Mouse (Mus musculus): ENCODE measurements at regions not wholly inside any gene's neighbourhood (a gene's known extent, or its start where the extent isn't known, plus 50 kb on each side); places are given as distances from the start of the nearest gene placed in this dataset.
"Not testable (repeated sequence)": the region's sequence is repeated elsewhere in the genome, so short reads cannot be mapped to it uniquely, and the experiment has no call there.

DNA sequence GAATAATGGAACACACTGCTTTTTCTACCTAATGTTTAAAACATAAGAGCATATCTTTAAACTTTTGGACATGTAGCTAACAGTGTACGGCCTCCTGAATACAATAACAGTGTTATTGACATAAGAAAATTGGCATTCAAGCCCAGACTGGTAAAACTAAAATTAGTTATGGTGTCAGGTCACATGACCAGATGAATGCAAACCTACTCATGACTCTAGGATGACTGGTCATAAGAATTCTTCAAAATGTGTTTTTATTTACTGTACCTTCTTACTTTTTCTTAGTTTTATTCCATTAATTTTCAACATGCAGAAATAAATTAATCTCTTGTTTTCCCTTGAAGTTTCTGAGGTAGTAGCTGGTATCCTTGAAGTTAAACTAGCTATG is 404.4 kb upstream of the Npsr1 start:
- ATAC-seq (ENCODE audit: insufficient read depth): no peak
- Histone ChIP-seq H3K27ac (no peak overlapping the region), H3K4me2 (ENCODE audit: low read depth) (no peak overlapping the region), H3K4me3 (ENCODE audit: insufficient read depth in 1 of 2, low read depth in 2 of 2, low read length in 2 of 2) (no peak overlapping the region), H3K36me3 (replicated peaks; ENCODE audit: control insufficient read depth, insufficient read depth, low read depth) (no peaks in the 10 kb centered on the region), H3K9ac (replicated peaks) (no peak overlapping the region), H3K9me3 (ENCODE audit: control insufficient read depth, low read length) (no peaks in the 10 kb centered on the region), H3K27me3 (ENCODE audit: control insufficient read depth, insufficient read depth, low read length) (no peaks in the 10 kb centered on the region), H3K4me1 (replicated peaks; ENCODE audit: control insufficient read depth in 2 of 2, insufficient read depth in 2 of 2, low read length in 1 of 2) (no peaks in the 10 kb centered on the region)
- no peak for TF ChIP-seq CTCF (IDR thresholded peaks at IDR 0.05; ENCODE audit: low read depth)
- 40% methylated on average over 1 of the region's 1 CpGs for WGBS (ENCODE audit: insufficient replicate concordance)
- DNase-seq (ENCODE audit: low read depth in 3 of 3, low spot score in 3 of 3): no peak

DNA sequence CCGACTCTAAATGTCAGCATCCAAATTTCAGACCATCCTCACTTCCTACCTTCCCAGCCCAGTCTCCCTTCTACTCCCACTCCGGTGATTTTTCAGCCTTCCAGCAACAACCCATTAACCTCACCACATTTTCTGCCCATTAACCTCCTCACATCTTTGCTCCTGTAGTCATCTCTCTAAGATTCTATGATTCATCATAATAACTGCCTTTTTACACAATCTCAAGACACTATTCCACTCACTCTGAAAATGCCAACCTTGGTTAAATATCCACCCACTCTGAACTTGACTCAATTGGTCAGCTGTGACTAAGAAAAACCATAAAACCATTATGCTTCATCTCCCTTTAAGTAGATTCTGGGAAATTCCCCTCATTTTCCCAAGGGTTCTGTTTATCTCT is 403.3 kb upstream of the Npsr1 start:
- WGBS (ENCODE audit: insufficient replicate concordance): 53% methylated on average over 2 of the region's 2 CpGs
- no peaks in the 10 kb centered on the region for H3K4me1 ChIP-seq (replicated peaks; ENCODE audit: control insufficient read depth in 2 of 2, insufficient read depth in 2 of 2, low read length in 1 of 2)
- no peak overlapping the region for H3K4me3 ChIP-seq (ENCODE audit: insufficient read depth in 1 of 2, low read depth in 2 of 2, low read length in 2 of 2)
- TF ChIP-seq EP300 (IDR thresholded peaks at IDR 0.05; ENCODE audit: low read depth) (no peak), CTCF (IDR thresholded peaks at IDR 0.05; ENCODE audit: low read depth) (no peak)
- H3K9me3 ChIP-seq (ENCODE audit: control insufficient read depth, low read length): no peaks in the 10 kb centered on the region
- ATAC-seq (ENCODE audit: insufficient read depth) (no peak), DNase-seq (ENCODE audit: low read depth in 3 of 3, low spot score in 3 of 3) (no peak)
- no peak overlapping the region for H3K27ac ChIP-seq
- no peak overlapping the region for H3K4me2 ChIP-seq (ENCODE audit: low read depth)
- H3K36me3 ChIP-seq (replicated peaks; ENCODE audit: control insufficient read depth, insufficient read depth, low read depth): no peaks in the 10 kb centered on the region
- no peaks in the 10 kb centered on the region for H3K27me3 ChIP-seq (ENCODE audit: control insufficient read depth, insufficient read depth, low read length)
- no peak overlapping the region for H3K9ac ChIP-seq (replicated peaks)

DNA sequence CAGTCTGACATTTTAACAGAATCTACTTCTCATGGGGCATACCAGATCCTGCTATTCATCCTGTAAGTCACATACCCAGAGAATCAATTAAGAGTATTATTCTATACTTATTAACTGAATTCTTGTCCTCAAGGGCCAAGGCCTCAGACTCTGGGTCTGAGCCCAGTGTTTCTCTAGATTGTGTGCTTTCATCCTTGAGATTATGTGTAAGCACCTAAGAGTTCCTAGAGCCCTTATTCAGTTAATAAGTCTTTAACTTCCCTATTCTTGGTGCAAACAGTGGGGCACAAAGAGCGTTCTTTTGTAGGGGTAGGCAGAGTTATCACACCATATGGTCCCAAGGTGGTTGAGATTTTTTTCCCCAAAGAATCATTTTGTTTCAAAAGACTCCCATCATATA is 397.2 kb upstream of the Npsr1 start:
- DNase-seq (ENCODE audit: low read depth in 3 of 3, low spot score in 3 of 3) (no peak), ATAC-seq (ENCODE audit: insufficient read depth) (no peak)
- no peak overlapping the region for H3K27ac ChIP-seq
- TF ChIP-seq EP300 (IDR thresholded peaks at IDR 0.05; ENCODE audit: low read depth) (no peak), CTCF (IDR thresholded peaks at IDR 0.05; ENCODE audit: low read depth) (no peak)
- no peak overlapping the region for H3K4me2 ChIP-seq (ENCODE audit: low read depth)
- no peaks in the 10 kb centered on the region for H3K36me3 ChIP-seq (replicated peaks; ENCODE audit: control insufficient read depth, insufficient read depth, low read depth)
- no peak overlapping the region for H3K9ac ChIP-seq (replicated peaks)
- H3K9me3 ChIP-seq (ENCODE audit: control insufficient read depth, low read length): no peaks in the 10 kb centered on the region
- H3K27me3 ChIP-seq (ENCODE audit: control insufficient read depth, insufficient read depth, low read length): no peaks in the 10 kb centered on the region
- WGBS (ENCODE audit: insufficient replicate concordance): 56% methylated on average over 1 of the region's 1 CpGs
- no peak overlapping the region for H3K4me3 ChIP-seq (ENCODE audit: insufficient read depth in 1 of 2, low read depth in 2 of 2, low read length in 2 of 2)
- no peaks in the 10 kb centered on the region for H3K4me1 ChIP-seq (replicated peaks; ENCODE audit: control insufficient read depth in 2 of 2, insufficient read depth in 2 of 2, low read length in 1 of 2)

DNA sequence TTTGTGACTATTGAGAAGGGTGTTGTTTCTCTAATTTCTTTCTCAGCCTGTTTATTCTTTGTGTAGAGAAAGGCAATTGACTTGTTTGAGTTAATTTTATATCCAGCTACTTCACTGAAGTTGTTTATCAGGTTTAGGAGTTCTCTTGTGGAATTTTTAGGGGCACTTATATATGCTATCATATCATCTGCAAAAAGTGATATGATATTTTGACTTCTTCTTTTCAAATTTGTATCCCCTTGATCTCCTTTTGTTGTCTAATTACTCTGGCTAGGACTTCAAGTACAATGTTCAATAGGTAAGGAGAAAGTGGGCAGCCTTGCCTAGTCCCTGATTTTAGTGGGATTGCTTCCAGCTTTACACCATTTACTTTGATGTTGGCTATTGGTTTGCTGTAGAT is 380.2 kb upstream of the Npsr1 start:
- H3K9ac ChIP-seq (replicated peaks); H3K4me2 ChIP-seq (ENCODE audit: low read depth); ATAC-seq (ENCODE audit: insufficient read depth); H3K4me3 ChIP-seq (ENCODE audit: insufficient read depth in 1 of 2, low read depth in 2 of 2, low read length in 2 of 2); H3K9me3 ChIP-seq (ENCODE audit: control insufficient read depth, low read length); H3K27ac ChIP-seq; H3K4me1 ChIP-seq (replicated peaks; ENCODE audit: control insufficient read depth in 2 of 2, insufficient read depth in 2 of 2, low read length in 1 of 2); DNase-seq (ENCODE audit: low read depth in 3 of 3, low spot score in 3 of 3); H3K36me3 ChIP-seq (replicated peaks; ENCODE audit: control insufficient read depth, insufficient read depth, low read depth); H3K27me3 ChIP-seq (ENCODE audit: control insufficient read depth, insufficient read depth, low read length): not testable (repeated sequence)

DNA sequence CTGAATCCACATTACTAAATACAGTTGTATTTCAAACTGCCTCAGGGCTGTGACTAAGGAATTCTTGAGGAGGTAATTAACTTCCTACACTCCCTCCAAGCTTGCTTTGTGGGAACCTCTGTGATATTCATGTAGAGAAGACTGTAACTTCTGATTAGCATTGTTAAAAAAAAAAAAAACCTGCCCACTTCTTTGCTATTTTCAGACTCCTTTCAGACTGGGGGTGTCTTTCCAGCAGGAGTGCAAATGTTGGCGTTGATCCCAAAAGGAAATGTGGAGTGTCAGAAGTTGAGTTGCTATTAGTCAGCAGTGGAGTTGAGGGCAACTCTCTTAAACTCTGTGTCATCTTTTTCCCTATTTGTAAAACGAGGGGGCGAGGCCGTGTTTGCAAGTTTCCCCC is 369.0 kb upstream of the Npsr1 start:
- no peaks in the 10 kb centered on the region for H3K27me3 ChIP-seq (ENCODE audit: control insufficient read depth, insufficient read depth, low read length)
- DNase-seq (ENCODE audit: low read depth in 3 of 3, low spot score in 3 of 3) (no peak), ATAC-seq (ENCODE audit: insufficient read depth) (no peak)
- no peak overlapping the region for H3K4me2 ChIP-seq (ENCODE audit: low read depth)
- H3K36me3 ChIP-seq (replicated peaks; ENCODE audit: control insufficient read depth, insufficient read depth, low read depth): no peaks in the 10 kb centered on the region
- H3K9me3 ChIP-seq (ENCODE audit: control insufficient read depth, low read length): no peaks in the 10 kb centered on the region
- no peaks in the 10 kb centered on the region for H3K4me1 ChIP-seq (replicated peaks; ENCODE audit: control insufficient read depth in 2 of 2, insufficient read depth in 2 of 2, low read length in 1 of 2)
- no peak overlapping the region for H3K27ac ChIP-seq
- H3K9ac ChIP-seq (replicated peaks): no peak overlapping the region
- no peak overlapping the region for H3K4me3 ChIP-seq (ENCODE audit: insufficient read depth in 1 of 2, low read depth in 2 of 2, low read length in 2 of 2)
- WGBS (ENCODE audit: insufficient replicate concordance): 58% methylated on average over 4 of the region's 4 CpGs
- TF ChIP-seq EP300 (IDR thresholded peaks at IDR 0.05; ENCODE audit: low read depth) (no peak), CTCF (IDR thresholded peaks at IDR 0.05; ENCODE audit: low read depth) (no peak)

DNA sequence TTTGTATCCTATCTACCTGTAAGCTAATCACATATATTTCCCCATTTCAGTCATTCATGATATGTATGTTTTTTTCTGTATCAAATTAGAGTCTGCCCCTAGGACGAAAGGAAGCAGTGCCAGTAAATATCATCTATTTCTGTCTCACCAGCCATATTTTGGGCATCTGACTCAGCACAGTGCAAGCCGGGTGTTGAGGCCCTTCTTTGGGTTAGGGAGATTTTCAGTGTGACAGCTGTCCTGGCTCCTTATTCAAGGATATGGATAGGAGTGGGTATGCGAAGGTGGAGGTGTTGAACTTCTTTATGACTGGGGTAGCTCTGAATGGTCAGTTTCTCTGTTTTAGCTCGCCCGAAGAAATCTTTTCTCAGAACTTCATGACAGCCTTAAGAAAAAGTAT is 345.3 kb upstream of the Npsr1 start:
- Histone ChIP-seq H3K36me3 (replicated peaks; ENCODE audit: control insufficient read depth, insufficient read depth, low read depth) (no peaks in the 10 kb centered on the region), H3K27ac (no peak overlapping the region), H3K4me3 (ENCODE audit: insufficient read depth in 1 of 2, low read depth in 2 of 2, low read length in 2 of 2) (no peak overlapping the region), H3K4me1 (replicated peaks; ENCODE audit: control insufficient read depth in 2 of 2, insufficient read depth in 2 of 2, low read length in 1 of 2) (no peaks in the 10 kb centered on the region), H3K9ac (replicated peaks) (no peak overlapping the region), H3K9me3 (ENCODE audit: control insufficient read depth, low read length) (no peaks in the 10 kb centered on the region), H3K27me3 (ENCODE audit: control insufficient read depth, insufficient read depth, low read length) (no peaks in the 10 kb centered on the region), H3K4me2 (ENCODE audit: low read depth) (no peak overlapping the region)
- TF ChIP-seq EP300 (IDR thresholded peaks at IDR 0.05; ENCODE audit: low read depth) (no peak), CTCF (IDR thresholded peaks at IDR 0.05; ENCODE audit: low read depth) (no peak)
- DNase-seq (ENCODE audit: low read depth in 3 of 3, low spot score in 3 of 3) (no peak), ATAC-seq (ENCODE audit: insufficient read depth) (no peak)
- WGBS (ENCODE audit: insufficient replicate concordance): 61% methylated on average over 5 of the region's 5 CpGs
